Mouse (Mus musculus): ENCODE data around the gene Strip2. TPM values are rescaled to one million over a fixed set of nuclear protein-coding genes. Genes with fewer than 3 reads are reported as not detected.

The Strip2 gene
- total and polyA plus RNA-seq, 2 experiments from 2014 or later: 61.8 to 168 TPM

DNA sequence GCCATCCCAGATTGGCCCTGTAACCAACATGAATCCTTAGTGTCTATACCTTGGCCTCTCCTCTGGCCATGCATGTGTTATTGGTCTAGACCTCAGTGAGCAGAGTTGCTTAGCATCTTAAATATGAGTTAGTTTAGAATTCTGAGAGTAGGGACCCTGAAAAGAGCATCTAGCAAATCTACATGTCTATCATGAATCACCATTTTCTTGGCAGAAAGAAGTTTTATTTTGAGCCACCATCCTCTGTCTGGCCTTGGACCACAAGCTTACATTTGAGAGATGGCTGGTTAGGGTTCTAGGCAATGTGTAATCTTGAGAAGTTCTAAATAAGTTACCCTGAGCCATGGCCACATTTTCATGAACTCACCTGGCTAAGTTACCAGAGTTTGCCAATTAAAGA is 13.3 kb downstream of the Strip2 start:
- Histone ChIP-seq H3K9me3 (replicated peaks; ENCODE audit: control insufficient read depth, low read length) (no peaks in the 10 kb centered on the region), H3K4me2 (ENCODE audit: low read depth, low read length) (no peak overlapping the region), H3K4me1 (ENCODE audit: control insufficient read depth, insufficient read depth) (no peaks in the 10 kb centered on the region), H3K36me3 (replicated peaks; ENCODE audit: control insufficient read depth, insufficient read depth, low read length) (peaks cover 89% of the 10 kb centered on the region), H3K9ac (replicated peaks; ENCODE audit: low read depth, low read length) (no peak overlapping the region), H3K27ac (ENCODE audit: low read depth) (no peak overlapping the region), H3K27me3 (ENCODE audit: control insufficient read depth, insufficient read depth, low read length) (no peaks in the 10 kb centered on the region), H3K4me3 (ENCODE audit: low read depth, low read length) (no peak overlapping the region)
- ATAC-seq (ENCODE audit: insufficient read depth, low read depth) (no peak), DNase-seq (ENCODE audit: low spot score) (no peak)
- TF ChIP-seq EP300 (IDR thresholded peaks at IDR 0.05; ENCODE audit: low read depth): no peak

GRCm38 (mm10) chr6:29930665-29931064 is 13.9 kb downstream of the Strip2 start:
- no peak for ATAC-seq (ENCODE audit: insufficient read depth, low read depth)
- WGBS: 57% methylated on average over 6 of the region's 6 CpGs

GRCm38 (mm10) chr6:29931181-29931580 is 14.4 kb downstream of the Strip2 start:
- no peak for ATAC-seq (ENCODE audit: insufficient read depth, low read depth)
- no peak overlapping the region for H3K27ac ChIP-seq (ENCODE audit: low read depth)
- no peak overlapping the region for H3K9ac ChIP-seq (replicated peaks; ENCODE audit: low read depth, low read length)
- no peaks in the 10 kb centered on the region for H3K9me3 ChIP-seq (replicated peaks; ENCODE audit: control insufficient read depth, low read length)
- TF ChIP-seq CTCF (IDR thresholded peaks at IDR 0.05; ENCODE audit: low read depth) (no peak), EP300 (IDR thresholded peaks at IDR 0.05; ENCODE audit: low read depth) (no peak)
- H3K36me3 ChIP-seq (replicated peaks; ENCODE audit: control insufficient read depth, insufficient read depth, low read length): peaks cover 79% of the 10 kb centered on the region
- no peak overlapping the region for H3K4me3 ChIP-seq (ENCODE audit: low read depth, low read length)
- H3K4me1 ChIP-seq (ENCODE audit: control insufficient read depth, insufficient read depth): 0 out of 2 replicates have a peak, but pooled peaks cover 4% of the 10 kb centered on the region
- H3K27me3 ChIP-seq (ENCODE audit: control insufficient read depth, insufficient read depth, low read length): no peaks in the 10 kb centered on the region
- H3K4me2 ChIP-seq (ENCODE audit: low read depth, low read length): no peak overlapping the region
- WGBS: 87% methylated on average over 4 of the region's 4 CpGs
- DNase-seq (ENCODE audit: low spot score): no peak

More at GRCm38 (mm10) chr6:29930665-29931064, 13.9 kb downstream of the Strip2 start:
- Histone ChIP-seq H3K27ac (ENCODE audit: low read depth) (no peak overlapping the region), H3K9me3 (replicated peaks; ENCODE audit: control insufficient read depth, low read length) (no peaks in the 10 kb centered on the region), H3K4me2 (ENCODE audit: low read depth, low read length) (no peak overlapping the region), H3K4me3 (ENCODE audit: low read depth, low read length) (no peak overlapping the region), H3K36me3 (replicated peaks; ENCODE audit: control insufficient read depth, insufficient read depth, low read length) (peaks cover 83% of the 10 kb centered on the region), H3K4me1 (ENCODE audit: control insufficient read depth, insufficient read depth) (0 out of 2 replicates have a peak, but pooled peaks cover 3% of the 10 kb centered on the region), H3K9ac (replicated peaks; ENCODE audit: low read depth, low read length) (no peak overlapping the region), H3K27me3 (ENCODE audit: control insufficient read depth, insufficient read depth, low read length) (no peaks in the 10 kb centered on the region)
- TF ChIP-seq CTCF (IDR thresholded peaks at IDR 0.05; ENCODE audit: low read depth): no peak
- TF ChIP-seq EP300 (IDR thresholded peaks at IDR 0.05; ENCODE audit: low read depth): no peak
- DNase-seq (ENCODE audit: low spot score): no peak

DNA sequence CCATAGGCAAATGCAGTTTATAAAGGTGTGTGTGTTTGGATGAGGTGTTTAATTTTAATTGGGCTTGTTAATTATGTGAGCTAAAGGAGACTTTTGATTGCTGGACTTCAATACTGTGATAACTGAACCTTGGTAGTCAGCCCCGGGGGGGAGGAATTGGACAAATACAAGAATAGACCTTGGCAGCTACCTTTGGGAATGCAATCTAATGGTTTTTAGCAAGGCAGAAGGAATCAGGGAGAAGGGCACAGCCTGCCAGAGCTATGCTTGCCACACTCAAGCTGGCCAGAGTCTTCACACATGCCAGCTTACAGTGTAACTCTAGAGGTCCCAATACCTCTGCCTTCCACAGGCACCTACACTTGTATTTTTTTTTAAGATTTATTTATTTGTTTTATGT is 18.9 kb downstream of the Strip2 start:
- DNase-seq (ENCODE audit: low spot score) (no peak), ATAC-seq (ENCODE audit: insufficient read depth, low read depth) (0 out of 2 replicates have a peak, but pooled peaks have one; percentile 36)
- Histone ChIP-seq H3K27me3 (ENCODE audit: control insufficient read depth, insufficient read depth, low read length) (no peaks in the 10 kb centered on the region), H3K9ac (replicated peaks; ENCODE audit: low read depth, low read length) (no peak overlapping the region), H3K27ac (ENCODE audit: low read depth) (peak overlapping the region; percentile 67), H3K9me3 (replicated peaks; ENCODE audit: control insufficient read depth, low read length) (no peaks in the 10 kb centered on the region), H3K4me1 (ENCODE audit: control insufficient read depth, insufficient read depth) (peaks cover 13% of the 10 kb centered on the region), H3K4me2 (ENCODE audit: low read depth, low read length) (no peak overlapping the region), H3K4me3 (ENCODE audit: low read depth, low read length) (no peak overlapping the region), H3K36me3 (replicated peaks; ENCODE audit: control insufficient read depth, insufficient read depth, low read length) (peaks cover 82% of the 10 kb centered on the region)
- TF ChIP-seq EP300 (IDR thresholded peaks at IDR 0.05; ENCODE audit: low read depth) (no peak), CTCF (IDR thresholded peaks at IDR 0.05; ENCODE audit: low read depth) (no peak)
- WGBS: 28% methylated on average over 1 of the region's 1 CpGs

DNA sequence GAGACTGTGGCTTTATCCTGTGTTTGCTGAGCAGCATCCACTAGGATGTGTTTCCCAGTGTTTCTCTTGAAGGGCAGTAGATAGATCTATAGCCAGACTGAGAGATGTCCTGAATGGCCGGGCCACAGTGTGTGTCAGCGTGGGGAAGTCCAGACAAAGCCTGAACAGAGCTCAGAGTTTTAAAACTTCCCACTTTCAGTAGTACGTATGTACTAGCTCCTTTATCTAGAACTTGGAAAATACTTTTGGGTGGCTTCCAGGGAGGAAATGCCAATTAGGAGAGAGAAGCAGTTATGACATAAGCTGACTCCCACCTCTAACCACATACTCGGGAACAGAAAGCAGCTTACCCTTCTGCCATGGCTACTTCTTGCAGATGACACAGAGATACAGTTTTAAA is 23.6 kb downstream of the Strip2 start:
- Histone ChIP-seq H3K27me3 (ENCODE audit: control insufficient read depth, insufficient read depth, low read length) (no peaks in the 10 kb centered on the region), H3K9me3 (replicated peaks; ENCODE audit: control insufficient read depth, low read length) (no peaks in the 10 kb centered on the region), H3K9ac (replicated peaks; ENCODE audit: low read depth, low read length) (no peak overlapping the region), H3K4me1 (ENCODE audit: control insufficient read depth, insufficient read depth) (peaks cover 16% of the 10 kb centered on the region), H3K4me2 (ENCODE audit: low read depth, low read length) (no peak overlapping the region), H3K27ac (ENCODE audit: low read depth) (peak overlapping the region; percentile 60), H3K4me3 (ENCODE audit: low read depth, low read length) (no peak overlapping the region), H3K36me3 (replicated peaks; ENCODE audit: control insufficient read depth, insufficient read depth, low read length) (peaks cover 83% of the 10 kb centered on the region)
- peak; percentile 68; the same call in 1 of the 2 replicates for ATAC-seq (ENCODE audit: insufficient read depth, low read depth)
- 18% methylated on average over 4 of the region's 4 CpGs for WGBS
- TF ChIP-seq EP300 (IDR thresholded peaks at IDR 0.05; ENCODE audit: low read depth) (no peak), CTCF (IDR thresholded peaks at IDR 0.05; ENCODE audit: low read depth) (no peak)
- peak; percentile 63 for DNase-seq (ENCODE audit: low spot score)

GRCm38 (mm10) chr6:29941036-29941435 is 24.2 kb downstream of the Strip2 start:
- TF ChIP-seq EP300 (IDR thresholded peaks at IDR 0.05; ENCODE audit: low read depth) (no peak), CTCF (IDR thresholded peaks at IDR 0.05; ENCODE audit: low read depth) (no peak)
- H3K9ac ChIP-seq (replicated peaks; ENCODE audit: low read depth, low read length): no peak overlapping the region
- peaks cover 86% of the 10 kb centered on the region for H3K36me3 ChIP-seq (replicated peaks; ENCODE audit: control insufficient read depth, insufficient read depth, low read length)
- ATAC-seq (ENCODE audit: insufficient read depth, low read depth) (no peak), DNase-seq (ENCODE audit: low spot score) (no peak)
- 44% methylated on average over 2 of the region's 2 CpGs for WGBS
- peak overlapping the region; percentile 60; the same call in 1 of the 2 replicates for H3K27ac ChIP-seq (ENCODE audit: low read depth)
- H3K27me3 ChIP-seq (ENCODE audit: control insufficient read depth, insufficient read depth, low read length): no peaks in the 10 kb centered on the region
- no peak overlapping the region for H3K4me3 ChIP-seq (ENCODE audit: low read depth, low read length)
- peaks cover 13% of the 10 kb centered on the region for H3K4me1 ChIP-seq (ENCODE audit: control insufficient read depth, insufficient read depth)
- H3K4me2 ChIP-seq (ENCODE audit: low read depth, low read length): no peak overlapping the region
- no peaks in the 10 kb centered on the region for H3K9me3 ChIP-seq (replicated peaks; ENCODE audit: control insufficient read depth, low read length)
